Mouse (Mus musculus) C2C12 (cell line): Measurements from ENCODE around the gene Vpreb1.

Source experiments
- CTCF ChIP-seq: IDR thresholded peaks from one replicate; pipeline ENCODE4 v1.5.1; 2011; ENCODE audit not compliant: control insufficient read depth, insufficient read depth, insufficient read length
- USF1 ChIP-seq: IDR thresholded peaks from one replicate; pipeline ENCODE4 v1.6.1; 2011; ENCODE audit warnings: low read depth, mild to moderate bottlenecking, control low read depth, moderate library complexity

DNA sequence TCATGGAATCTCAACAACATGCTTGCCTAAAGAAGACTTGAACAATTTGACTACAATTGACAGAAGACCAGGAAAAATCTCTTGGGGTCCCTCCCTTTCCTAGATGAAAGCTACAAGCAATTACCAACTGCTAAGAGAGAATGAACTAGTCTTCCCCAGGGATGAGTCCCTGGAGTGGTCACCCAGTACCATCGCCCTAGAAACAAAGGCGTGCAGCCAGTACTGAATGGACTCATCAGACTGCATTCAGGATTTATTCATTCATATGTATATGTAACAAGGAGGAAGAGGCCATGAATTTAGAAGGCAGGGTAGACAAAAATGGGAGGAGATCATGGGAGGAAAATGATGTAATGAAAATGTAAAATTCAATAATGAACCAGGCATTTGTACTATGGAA lies 44.4 kb downstream of the Vpreb1 start:
- TF ChIP-seq CTCF: no peak
- no peak for TF ChIP-seq USF1
